Mouse (Mus musculus) heart, postnatal 10 days (tissue): ENCODE measurements around the gene AI467606. TPM values are rescaled to one million over a fixed set of nuclear protein-coding genes. Genes with fewer than 3 reads are reported as not detected.

Experiments
- DNase-seq, 2 experiments: peaks; one replicate each; pipeline ENCODE4 v3.0.0; 2021
- intact Hi-C: fragments of 180-260 bp; cut with DNase I; formaldehyde crosslinking; loops from one replicate; pipeline ENCODE4 v1.15.1; 2025
- total RNA-seq, 2 experiments: library from RNA; stranded (reverse); gene quantifications; 2 replicates each; pipeline ENCODE4 v1.2.3; 2021

The AI467606 gene
- total RNA-seq, 2 experiments from 2014 or later, result 0.94 to 1.5 TPM

DNA sequence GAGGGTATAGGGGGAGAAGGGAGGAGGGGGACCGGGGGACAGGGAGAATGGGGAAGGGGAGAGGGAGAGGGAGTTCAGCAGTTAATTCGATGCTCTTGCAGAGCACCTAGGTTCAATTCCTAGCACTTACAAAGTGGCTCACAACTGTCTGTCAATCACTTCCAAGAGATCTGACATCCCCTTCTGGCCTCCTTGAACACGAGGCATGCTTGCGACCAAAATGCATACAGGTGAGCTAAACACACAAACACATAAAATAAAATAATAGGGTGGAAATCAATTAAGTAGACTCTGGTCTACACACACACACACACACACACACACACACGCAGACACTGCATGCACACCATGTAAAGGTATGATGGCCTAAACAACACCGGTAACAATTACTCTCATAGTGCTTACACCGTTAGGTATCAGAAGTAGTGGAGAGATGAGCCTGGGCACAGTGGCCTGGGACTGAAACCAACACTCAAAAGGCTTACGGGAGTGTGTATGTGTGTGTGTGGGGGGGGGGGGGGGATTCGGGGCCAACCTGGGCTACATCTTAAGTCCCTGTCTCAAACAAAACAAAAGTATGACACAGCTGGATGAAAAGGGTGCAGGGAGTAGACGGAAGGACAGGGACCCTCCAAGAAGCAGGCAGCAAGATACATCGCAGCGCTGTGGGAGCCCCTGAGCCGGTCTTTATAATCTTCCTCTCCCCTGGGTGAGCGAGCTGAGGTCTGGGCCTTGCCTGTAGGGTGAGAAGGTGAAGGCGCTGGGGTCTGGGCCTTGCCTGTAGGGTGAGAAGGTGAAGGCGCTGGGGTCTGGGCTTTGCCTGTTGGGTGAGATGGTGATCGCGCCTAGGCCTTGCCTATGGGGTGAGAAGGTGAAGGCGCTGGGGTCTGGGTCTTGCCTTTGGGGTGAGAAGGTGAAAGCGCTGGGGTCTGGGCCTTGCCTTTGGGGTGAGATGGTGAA is 725 bp upstream of the AI467606 start:
- intact Hi-C loops, result no loop called here
- no peak for DNase-seq

DNA sequence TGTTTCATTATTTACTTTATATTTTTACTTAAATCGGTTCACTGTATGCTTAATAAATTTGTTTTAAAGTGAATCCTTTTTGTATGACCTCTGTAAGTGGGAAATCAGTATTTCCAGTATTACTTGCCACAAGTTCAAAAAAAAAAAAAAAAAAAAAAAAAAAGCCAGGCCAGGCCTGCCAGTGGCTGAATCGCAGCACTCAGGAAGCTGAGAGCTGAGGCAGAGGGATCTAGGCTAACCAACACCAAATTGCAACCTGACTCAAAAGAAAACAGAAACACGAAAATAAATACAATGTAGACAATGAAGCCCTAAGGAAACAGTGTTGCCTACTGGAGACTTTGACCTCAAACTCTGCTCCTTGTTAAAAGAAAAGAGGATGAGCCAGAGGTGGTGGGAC is 2.8 kb downstream of the AI467606 start:
- intact Hi-C loops, result no loop called here
- no peak for DNase-seq

DNA sequence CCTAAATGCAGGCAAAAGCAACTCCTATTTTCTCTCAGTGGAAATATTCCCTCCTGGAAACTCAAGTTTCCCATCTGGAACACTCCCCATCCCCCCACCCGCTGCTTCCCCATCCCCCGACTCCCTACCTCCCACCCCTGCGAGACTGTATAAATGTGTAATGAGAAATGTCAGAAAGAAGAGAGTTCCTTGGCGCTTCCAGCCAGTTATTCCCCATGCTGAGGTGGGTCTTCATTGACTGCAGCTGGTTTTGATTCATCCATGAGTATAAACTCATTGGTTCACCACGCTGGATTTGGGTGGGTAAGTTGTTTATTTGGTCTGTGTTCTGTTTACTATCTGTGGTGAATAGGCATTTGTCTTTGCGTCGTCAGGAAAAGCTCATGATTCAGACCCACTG is 5.3 kb downstream of the AI467606 start:
- intact Hi-C loops, result no loop called here
- no peak for DNase-seq

DNA sequence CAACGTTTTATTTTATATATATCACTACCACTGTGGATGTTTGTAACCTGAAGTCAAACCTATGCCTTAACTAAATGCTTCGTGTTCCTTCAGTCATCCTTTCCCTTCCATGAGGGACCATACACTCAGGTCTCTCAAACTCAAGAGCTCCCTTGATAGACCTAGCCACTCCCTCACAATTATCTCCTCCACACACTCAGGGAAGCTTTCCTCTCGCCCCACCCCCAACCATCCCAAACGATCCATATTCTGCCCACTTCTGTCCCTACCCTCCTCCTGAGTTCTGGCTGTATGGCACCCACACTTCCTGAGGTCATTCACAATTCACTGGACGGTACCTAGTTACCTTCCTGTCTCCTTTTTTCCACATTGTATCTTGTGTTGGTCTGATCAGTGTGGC is 7.4 kb downstream of the AI467606 start:
- intact Hi-C loops, result no loop called here
- no peak for DNase-seq

DNA sequence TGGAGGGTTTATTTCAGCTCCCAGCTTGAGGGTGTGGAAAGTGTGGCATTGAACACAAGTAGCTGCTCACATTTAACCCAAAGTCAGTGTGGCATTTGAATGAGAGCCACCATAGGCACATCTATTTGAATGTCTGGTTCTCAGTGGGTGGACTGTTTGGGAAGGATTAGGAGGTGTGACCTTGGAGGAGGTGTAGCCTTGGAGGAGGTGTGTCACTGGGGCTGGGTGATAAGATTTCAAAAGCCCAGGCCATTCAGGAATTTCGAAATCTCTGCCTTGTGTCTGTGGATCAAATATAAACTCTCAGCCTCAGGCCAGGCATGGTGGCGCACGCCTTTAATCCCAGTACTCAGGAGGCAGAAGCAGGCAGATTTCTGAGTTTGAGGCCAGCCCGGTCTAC is 7.8 kb downstream of the AI467606 start:
- intact Hi-C loops, result no loop called here
- DNase-seq, result no peak

DNA sequence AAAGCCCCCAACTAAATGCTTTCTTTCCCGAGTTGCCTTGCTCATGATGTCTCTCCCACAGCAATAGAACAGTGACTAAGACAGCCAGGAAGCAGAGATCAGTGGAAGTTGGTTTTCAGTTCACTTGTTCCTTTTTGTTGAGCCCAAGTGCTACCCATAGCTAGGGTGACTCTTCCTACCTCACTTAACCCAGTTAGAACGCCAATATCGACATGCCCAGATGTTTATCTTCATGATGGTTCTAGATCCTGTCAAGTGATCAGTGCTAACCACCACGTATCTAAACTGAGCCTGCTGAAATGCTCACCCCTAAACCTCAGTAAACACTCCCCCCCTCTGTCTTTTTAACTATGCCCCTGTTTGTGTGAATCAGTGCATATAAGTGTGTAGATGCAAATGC is 8.4 kb downstream of the AI467606 start:
- no peak for DNase-seq

DNA sequence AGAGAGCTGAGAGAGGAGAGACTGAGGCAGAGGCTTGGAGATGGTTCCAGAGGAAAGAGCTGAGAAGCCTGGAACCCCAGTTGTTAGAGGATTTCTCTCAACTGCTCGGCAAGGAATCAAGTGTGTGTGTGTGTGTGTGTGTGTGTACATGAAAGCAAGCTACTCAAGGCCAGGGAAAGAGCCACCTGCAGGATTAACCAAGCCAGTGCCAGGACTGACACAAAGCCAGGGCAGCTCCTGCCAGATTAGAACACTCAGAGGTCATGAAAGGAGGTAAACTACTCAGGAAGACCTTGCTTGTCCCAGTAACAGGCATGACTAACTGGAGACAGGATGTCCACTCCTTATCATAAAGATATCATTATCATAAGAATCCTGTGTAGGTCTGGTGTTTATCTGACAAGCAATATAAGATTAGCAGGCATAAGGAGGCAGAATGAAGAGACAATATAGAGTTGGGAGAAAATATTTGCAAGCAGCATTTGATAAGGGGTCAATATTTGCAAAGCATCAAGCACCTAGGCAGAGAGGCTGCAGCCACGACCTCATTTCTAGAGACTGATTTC is 10.4 kb downstream of the AI467606 start:
- intact Hi-C loops, result loop anchor here (5.0 kb wide), 1 partner anchor 74 kb away; the partner anchor contains the start of gene Maz

More for the DNA sequence above, 8.4 kb downstream of the AI467606 start:
- intact Hi-C loops, result no loop called here

DNA sequence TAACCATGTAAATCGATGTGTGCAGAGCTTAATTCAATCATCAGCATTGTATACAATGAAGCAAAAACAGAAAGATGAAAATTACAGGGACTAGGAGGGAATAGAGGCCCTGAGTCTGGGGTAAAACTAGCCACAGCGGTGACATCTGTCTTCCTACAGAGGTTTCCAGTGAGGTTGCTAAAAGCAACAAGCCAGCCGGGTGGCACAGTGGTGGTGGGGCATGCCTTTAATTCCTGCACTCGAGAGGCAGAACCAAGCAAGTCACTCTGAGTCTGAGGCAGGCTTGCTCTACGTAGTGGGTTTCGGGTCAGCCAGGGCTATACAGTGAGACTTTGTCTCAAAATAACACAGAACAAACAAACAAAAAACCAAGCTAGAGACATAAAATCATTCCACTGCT is 11.0 kb downstream of the AI467606 start:
- no peak for DNase-seq
- intact Hi-C loops, result loop anchor here (5.0 kb wide), 1 partner anchor 75 kb away; the partner anchor contains the start of gene Maz

More for the DNA sequence above, 10.4 kb downstream of the AI467606 start:
- no peak for DNase-seq

DNA sequence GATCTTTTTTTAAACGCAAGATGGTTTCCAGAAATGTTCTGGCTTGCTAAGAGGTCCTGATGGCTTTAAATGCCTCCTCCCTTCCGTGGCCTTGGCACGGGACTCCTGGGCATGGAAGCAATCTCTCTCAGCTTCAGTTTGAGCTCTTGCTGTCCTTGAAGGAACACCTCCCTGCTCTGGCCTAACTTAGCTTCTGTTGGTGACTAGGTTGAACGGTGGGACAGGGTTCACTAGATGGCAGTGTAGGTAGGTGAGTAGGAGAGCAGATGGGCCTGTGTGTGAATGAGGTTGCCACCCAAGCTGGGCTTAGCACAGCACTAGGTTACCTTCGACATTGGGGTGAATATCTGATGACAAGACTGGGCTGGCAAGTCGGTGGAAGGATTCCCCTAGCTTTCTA is 12.8 kb downstream of the AI467606 start:
- intact Hi-C loops, result loop anchor here (2.0 to 5.0 kb wide), 4 partner anchors 77 to 281 kb away; partner anchors contain the start of gene Maz

DNA sequence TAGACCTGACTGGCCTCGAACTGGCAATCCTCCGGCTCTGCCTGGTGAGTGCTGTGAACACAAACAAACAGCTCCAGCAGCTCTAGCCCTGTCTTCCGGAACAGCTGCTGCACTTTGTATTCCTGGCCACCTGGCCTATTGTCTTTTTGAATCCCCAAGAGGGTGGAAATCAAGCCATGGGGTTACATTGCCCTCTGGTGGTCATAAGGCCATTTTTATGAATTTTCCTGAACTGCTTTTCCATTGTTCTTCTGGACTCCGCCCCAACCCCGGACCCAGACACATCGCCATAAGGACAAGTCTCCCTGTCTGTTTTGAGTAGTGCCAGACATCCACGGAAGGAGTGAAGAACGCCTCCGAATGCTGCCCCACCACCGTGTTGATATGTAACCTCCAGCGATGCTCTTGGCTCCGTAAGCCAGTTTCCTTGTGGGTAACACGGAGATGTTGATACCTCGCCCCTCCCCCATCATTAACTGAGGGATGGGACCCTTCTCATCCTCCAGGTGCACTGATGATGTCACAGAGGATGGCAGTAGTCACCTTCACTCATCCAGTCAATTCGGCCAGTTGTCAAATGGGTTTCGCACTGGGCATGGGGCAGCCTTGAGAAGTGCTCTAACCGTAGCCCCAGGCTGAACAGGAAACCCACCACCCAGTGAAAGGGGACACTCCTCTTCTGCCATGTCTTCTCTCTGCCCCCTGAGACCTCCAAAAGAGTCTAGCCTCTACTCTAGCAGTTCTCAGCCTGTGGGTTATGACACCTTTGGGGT is 13.6 kb downstream of the AI467606 start:
- intact Hi-C loops, result loop anchor here (2.0 to 5.0 kb wide), 4 partner anchors 77 to 282 kb away; partner anchors contain the start of gene Maz

More for the DNA sequence above, 12.8 kb downstream of the AI467606 start:
- no peak for DNase-seq

DNA sequence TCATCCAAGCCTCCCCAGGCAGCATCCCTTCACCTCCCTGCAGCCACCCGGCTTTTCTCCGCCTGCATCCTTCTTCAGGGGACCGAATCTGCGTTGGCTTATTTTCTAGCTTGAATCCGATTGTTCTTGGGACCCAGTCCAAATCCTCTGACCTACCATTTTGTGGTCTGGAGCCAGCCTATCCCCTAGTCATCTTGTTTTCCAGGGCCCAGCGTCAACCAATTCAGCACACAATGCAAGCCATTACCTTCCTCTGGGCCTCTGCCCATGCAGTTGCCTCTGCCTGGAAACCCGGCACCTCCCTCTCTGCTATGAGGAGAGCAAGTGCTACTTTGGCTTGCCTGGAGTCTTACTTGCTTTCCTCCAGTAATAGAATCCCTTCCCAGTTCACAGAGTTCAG is 14.4 kb downstream of the AI467606 start:
- intact Hi-C loops, result loop anchor here (2.0 kb wide), 3 partner anchors 119 to 283 kb away; no protein-coding TSS in a partner anchor
- no peak for DNase-seq

More for the DNA sequence above, 13.6 kb downstream of the AI467606 start:
- DNase-seq, result peak; percentile 89 to 90

DNA sequence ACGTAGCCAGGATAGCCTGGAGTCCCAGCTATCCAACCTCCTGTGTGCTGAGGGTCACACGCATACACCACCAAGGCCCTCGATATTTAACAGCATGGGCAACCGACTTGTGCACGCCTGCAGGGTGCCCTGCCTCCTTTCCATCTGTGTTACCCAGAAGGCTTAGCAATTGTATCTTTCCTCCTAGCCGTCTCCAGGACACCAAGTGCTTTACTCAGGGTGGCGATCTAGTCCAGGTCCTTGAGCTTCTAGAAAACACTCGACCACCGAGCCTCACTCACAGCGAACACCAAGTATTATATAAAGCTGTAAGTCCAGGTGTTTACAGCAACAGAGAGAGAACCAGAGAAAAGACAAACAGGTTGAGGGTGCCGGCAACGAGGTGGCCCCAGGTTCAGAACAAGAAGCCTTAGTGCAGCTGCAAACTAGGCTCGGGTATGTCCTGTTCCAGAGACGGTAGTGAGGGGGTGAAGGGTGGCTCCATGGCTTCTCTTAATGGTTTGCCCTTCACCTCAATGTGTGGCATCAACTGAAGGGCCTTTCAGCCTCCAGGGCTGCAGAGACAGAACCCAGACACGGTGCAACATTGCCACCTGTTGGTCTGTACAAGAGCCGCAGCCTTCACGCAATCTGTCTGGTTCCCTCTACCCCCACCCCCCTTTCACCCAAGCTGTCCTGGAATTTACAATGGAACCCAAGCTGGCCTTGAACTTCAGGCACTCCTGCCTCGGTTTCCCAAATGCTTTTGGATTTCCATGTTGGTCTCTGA is 19.3 kb downstream of the AI467606 start:
- DNase-seq, result peak; percentile 82 to 88
- intact Hi-C loops, result loop anchor here (1.0 to 10.0 kb wide), 4 partner anchors 164 to 466 kb away; partner anchors contain the start of gene Sgf29

DNA sequence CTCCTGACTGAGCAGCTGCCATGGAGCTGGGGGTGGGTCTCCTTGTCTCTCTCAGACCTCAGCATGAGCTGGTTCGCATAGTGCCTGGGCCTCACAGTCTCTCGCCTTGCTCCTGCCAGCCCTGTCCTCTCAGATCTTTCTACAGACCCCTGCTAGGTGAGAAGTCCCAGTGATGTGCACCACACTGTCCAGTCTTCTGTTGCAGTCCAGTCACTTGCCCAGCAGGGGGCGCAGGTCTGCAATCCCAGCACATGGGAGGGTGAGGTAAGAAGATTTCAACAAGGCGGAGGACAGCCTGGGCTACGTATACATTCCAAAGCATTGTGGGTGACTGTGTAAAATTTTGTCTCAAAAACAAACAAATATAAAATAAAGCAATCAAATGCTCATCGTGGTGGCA is 20.3 kb downstream of the AI467606 start:
- peak; percentile 39 to 60 for DNase-seq
- intact Hi-C loops, result loop anchor here (5.0 to 10.0 kb wide), 2 partner anchors 359 to 467 kb away; partner anchors contain the start of gene Sgf29

DNA sequence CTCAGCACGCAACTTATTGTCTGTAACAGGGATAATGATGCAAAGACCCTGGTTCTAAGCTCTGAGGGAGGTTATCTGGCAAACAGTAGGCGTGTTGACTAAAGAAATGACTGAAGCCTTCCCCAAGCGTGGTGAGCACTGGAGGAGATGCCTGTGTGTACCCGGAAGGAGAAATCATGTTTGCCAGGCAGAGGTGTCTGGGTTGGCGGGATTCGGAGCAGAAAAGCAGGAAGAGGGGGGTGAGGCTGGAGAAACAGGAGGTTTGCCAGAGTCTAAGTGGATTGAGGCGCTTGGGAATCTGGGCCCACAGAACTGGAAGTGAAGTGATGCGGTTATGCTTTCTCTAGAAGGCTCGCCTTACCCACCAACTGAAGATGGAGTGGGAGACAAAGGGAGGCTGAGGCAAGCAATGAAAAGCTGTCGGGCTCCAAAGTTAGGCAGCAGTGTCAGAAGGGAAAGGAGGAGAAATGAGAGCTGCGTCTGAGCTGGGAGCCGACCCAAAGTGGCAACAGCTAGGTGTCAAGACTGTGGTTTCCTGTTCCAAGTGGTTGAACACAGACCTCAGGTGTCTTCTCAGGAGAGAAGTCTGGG is 21.2 kb downstream of the AI467606 start:
- intact Hi-C loops, result loop anchor here (5.0 to 10.0 kb wide), 2 partner anchors 360 to 468 kb away; partner anchors contain the start of gene Sgf29
- DNase-seq, result no peak

DNA sequence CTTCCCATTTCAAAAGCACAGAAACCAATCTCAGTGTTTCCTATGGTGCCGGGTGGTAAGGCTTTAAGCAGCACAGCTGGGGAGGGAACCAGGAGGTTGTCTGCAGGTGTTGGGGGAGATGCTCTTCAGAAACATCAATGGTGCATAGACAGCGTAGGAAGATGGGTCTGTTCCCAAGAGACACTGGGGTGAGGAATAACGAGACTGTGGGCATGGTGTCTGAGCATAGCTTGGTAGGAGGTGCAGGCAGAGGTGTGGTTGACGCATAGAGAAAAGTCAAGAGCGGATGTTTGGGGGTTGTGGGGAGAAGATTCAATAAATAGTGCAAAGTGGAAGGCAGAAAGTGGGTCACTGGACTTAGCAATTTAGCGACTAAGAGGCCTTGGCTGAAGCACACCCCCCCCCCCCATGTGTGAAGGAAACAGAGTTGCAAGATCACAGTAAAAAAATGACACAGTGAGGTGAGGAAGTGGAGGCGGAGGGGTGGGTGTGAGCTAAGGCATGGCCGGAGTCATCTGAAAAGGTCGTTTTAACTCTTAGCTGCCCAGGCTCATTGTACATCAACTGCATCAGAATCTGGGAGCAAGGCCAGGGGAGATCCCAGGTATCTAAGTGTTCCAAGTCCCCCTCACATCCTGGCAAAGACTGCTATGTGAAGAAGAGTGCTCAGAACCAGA is 21.9 kb downstream of the AI467606 start:
- intact Hi-C loops, result loop anchor here (5.0 to 10.0 kb wide), 2 partner anchors 361 to 468 kb away; partner anchors contain the start of gene Sgf29

DNA sequence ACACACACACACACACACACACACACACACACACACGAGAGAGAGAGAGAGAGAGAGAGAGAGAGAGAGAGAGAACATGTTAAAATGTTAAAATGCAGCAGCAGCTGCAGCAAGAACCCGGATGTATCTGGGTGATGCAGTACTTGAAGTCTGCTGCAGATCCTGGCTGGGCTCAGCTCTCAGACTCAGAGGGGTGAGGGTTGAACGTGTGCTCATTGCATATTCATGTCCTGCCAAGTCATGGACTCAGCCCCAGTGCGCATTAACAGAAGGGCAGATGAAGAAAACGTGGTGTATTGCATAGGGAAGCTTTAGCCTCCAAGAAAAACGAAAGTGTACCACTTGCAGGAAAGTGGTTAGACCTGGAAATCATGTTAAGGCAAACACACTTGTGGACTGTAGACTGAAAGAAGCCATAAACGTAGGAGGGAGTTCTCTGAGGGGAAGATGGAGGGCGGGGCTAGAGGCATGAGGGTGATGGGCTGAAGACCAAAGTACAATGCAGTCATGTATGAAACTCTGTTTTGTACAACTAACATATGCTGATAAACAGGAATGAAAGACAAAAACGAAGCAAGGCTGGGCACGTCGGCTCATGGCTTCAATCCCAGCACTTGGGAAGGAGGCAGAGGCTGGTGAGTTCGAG is 22.6 kb downstream of the AI467606 start:
- no peak for DNase-seq
- intact Hi-C loops, result loop anchor here (5.0 to 10.0 kb wide), 2 partner anchors 361 to 469 kb away; partner anchors contain the start of gene Sgf29

More for the DNA sequence above, 21.9 kb downstream of the AI467606 start:
- DNase-seq, result no peak

DNA sequence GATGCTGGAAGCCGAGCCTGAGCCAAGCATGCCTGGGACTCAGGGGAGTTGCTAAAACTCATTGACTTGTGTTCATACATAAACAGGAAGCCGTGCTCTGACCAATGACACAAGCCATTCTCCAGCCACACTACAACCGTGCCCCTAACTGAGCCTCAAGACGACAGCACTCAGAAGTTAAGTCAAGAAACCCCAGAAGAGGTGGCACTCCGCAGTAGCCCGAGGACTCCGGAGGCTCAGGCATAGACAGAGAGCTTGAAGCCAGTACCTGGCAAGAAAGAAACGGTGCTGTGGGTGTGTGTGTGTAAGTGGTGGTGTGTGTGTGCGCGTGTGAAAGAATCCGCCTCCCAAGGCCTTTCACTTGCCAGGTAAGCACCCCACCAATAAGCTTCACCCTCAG is 23.8 kb downstream of the AI467606 start:
- intact Hi-C loops, result loop anchor here (5.0 to 10.0 kb wide), 2 partner anchors 363 to 470 kb away; partner anchors contain the start of gene Sgf29
- no peak for DNase-seq
